Mouse (Mus musculus) kidney, adult 2 months (tissue): ENCODE results near the gene Gm12166.

Experiments
- CTCF ChIP-seq: fragments of 200-500 bp; conservative IDR thresholded peaks from 2 replicates; pipeline ENCODE4 v1.5.1; 2011; ENCODE audit warnings: low read depth, mild to moderate bottlenecking, control low read depth, low read length, moderate library complexity, mixed read lengths; ENCODE audit not compliant: insufficient read depth, insufficient read length
- POLR2A ChIP-seq: fragments of 200-500 bp; IDR thresholded peaks from one replicate; pipeline ENCODE4 v1.6.1; 2011; ENCODE audit warnings: low read depth, low read length, control low read depth

DNA sequence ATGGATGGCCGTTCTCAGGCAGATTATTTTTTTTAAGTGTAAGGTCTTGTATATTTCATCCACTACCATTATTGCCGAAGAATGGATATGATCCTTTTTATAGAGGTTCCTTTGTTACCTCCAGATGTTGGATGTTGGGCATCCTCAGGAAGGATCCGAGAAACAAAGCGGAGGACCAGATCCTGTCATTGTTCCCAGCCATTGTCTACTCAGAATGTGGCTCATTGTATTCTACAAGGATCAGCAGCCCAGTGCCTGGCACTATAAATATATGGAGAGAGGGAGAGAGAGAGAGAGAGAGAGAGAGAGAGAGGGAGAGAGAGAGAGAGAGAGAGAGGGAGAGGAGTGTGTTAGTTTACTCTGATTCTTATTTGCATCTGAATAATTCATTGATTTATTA is 10.4 kb upstream of the Gm12166 start:
- no peak for TF ChIP-seq POLR2A
- no peak for TF ChIP-seq CTCF
